In genomic region chr3:16465357-16465756, GRCm38 (mm10) we compare ENCODE assay signal across 35 mouse cellular contexts.
"Had no signal": no experiment of that assay in that cellular context is flagged by ENCODE, and none has a peak within 500 bp of the region (broad histone marks: within the 10 kb centered on the region; RNA-seq: fewer than 3 reads in every experiment).

No protein-coding gene starts in this region.

- ATAC-seq: hindbrain, embryonic 16.5 days; hindbrain, postnatal 0 days; inflammation-experienced regulatory T-cells, adult 6 months; intestine, embryonic 15.5 days; intestine, embryonic 16.5 days; intestine, postnatal 0 days had no signal

- H3K27me3 ChIP-seq: heart, embryonic 12.5 days; heart, embryonic 13.5 days; heart, embryonic 15.5 days; hindbrain, embryonic 12.5 days; hindbrain, embryonic 13.5 days; hindbrain, embryonic 15.5 days; intestine, embryonic 15.5 days; kidney, embryonic 15.5 days had no signal

- H3K4me2 ChIP-seq: heart, embryonic 11.5 days; heart, embryonic 12.5 days; heart, embryonic 13.5 days; heart, embryonic 15.5 days; hindbrain, embryonic 12.5 days; hindbrain, embryonic 13.5 days; hindbrain, embryonic 14.5 days; hindbrain, embryonic 15.5 days; intestine, embryonic 15.5 days; kidney, embryonic 15.5 days had no signal

- H3K27ac ChIP-seq: heart, embryonic 10.5 days; heart, embryonic 13.5 days; heart, embryonic 15.5 days; hindbrain, embryonic 10.5 days; hindbrain, embryonic 12.5 days; hindbrain, embryonic 13.5 days; hindbrain, embryonic 14.5 days; hindbrain, embryonic 15.5 days; hindbrain, postnatal 0 days; intestine, embryonic 15.5 days; kidney, embryonic 15.5 days; kidney, postnatal 0 days; layer of hippocampus, adult 2 months had no signal

- H3K9me3 ChIP-seq: heart, embryonic 10.5 days; heart, embryonic 12.5 days; heart, embryonic 13.5 days; heart, embryonic 15.5 days; hindbrain, embryonic 10.5 days; hindbrain, embryonic 12.5 days; hindbrain, embryonic 13.5 days; hindbrain, embryonic 15.5 days; intestine, embryonic 15.5 days; kidney, embryonic 15.5 days had no signal

- H3K36me3 ChIP-seq: heart, embryonic 10.5 days; heart, embryonic 12.5 days; heart, embryonic 13.5 days; heart, embryonic 15.5 days; hindbrain, embryonic 10.5 days; hindbrain, embryonic 12.5 days; hindbrain, embryonic 13.5 days; hindbrain, embryonic 15.5 days; intestine, embryonic 15.5 days; kidney, embryonic 15.5 days had no signal

- H3K9ac ChIP-seq: heart, embryonic 12.5 days; heart, embryonic 13.5 days; heart, embryonic 15.5 days; hindbrain, embryonic 12.5 days; hindbrain, embryonic 13.5 days; hindbrain, embryonic 14.5 days; hindbrain, embryonic 15.5 days; intestine, embryonic 15.5 days; kidney, embryonic 15.5 days had no signal

- H3K4me3 ChIP-seq: heart, embryonic 10.5 days; heart, embryonic 12.5 days; heart, embryonic 13.5 days; heart, embryonic 15.5 days; hindbrain, embryonic 10.5 days; hindbrain, embryonic 12.5 days; hindbrain, embryonic 13.5 days; hindbrain, embryonic 15.5 days; intestine, embryonic 15.5 days; kidney, embryonic 15.5 days; layer of hippocampus, adult 2 months had no signal

- H3K4me1 ChIP-seq: heart, embryonic 10.5 days; heart, embryonic 12.5 days; heart, embryonic 13.5 days; heart, embryonic 15.5 days; hindbrain, embryonic 10.5 days; hindbrain, embryonic 12.5 days; hindbrain, embryonic 13.5 days; hindbrain, embryonic 15.5 days; intestine, embryonic 15.5 days; kidney, embryonic 15.5 days had no signal

- DNase-seq: heart, postnatal 10 days; heart, postnatal 14 days; heart, postnatal 36 days; heart, postnatal 4 days; kidney, adult 11 months; kidney, adult 18-20 months; kidney, adult 2 months; kidney, adult 8-10 months; kidney, adult 9 months; kidney, postnatal 10 days; kidney, postnatal 14 days; kidney, postnatal 25 days; kidney, postnatal 36 days; kidney, postnatal 4 days; layer of hippocampus, adult 9-11 months; layer of hippocampus, postnatal 36 days had no signal
